Mouse (Mus musculus) embryo, embryonic 10.5 days (tissue): ENCODE results near the gene Tcam1.

Source experiments
- DNase-seq: peaks from one replicate; pipeline ENCODE4 v3.0.0-alpha.2; 2015; ENCODE audit warnings: low spot score

The Tcam1 gene

DNA sequence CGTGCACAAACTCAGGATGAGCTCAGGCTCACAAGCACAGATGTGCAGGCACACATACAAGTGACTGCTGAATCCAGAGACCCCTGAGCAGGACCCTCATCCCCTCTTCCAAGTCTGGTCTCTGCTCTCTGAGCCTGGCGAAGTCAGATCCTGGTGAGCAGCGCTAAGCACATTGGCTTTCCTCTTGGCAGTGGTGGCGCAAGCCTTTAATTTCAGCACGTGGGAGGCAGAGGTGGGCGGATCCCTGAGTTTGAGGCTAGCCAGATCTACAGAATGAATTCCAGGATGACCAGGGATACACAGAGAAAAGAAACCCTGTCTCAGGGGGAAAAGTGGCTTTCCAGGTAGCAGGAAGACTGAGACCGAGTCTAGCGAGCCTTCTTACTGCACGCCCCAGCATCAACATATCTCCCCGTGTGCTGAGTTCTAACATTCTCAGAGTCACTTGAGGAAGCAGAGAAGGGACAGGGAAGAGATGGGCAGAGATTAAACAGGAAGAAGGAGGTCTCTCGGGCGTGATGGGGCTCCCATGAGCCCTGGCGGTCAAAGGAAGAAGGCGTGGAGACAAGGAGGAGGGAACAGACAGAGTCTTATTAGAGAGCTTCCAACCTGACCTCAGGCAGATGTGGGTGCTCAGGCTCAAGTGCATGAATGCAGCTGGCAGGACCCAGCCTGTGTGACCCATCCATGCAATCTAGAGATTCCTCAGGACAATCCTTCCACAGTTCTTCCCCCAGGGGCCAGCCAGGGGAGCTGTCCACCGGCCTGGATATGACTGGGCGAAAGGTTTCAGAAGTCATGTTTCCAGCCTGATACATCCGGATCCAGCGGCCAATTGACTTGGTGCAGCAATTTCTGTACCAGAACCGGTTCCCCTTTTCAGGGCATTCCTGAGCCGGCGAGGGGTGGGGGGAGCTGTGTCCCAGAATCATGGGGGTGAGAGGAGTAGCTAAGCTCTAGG, 42.2 kb downstream of the Tcam1 start:
- DNase-seq = no peak

DNA sequence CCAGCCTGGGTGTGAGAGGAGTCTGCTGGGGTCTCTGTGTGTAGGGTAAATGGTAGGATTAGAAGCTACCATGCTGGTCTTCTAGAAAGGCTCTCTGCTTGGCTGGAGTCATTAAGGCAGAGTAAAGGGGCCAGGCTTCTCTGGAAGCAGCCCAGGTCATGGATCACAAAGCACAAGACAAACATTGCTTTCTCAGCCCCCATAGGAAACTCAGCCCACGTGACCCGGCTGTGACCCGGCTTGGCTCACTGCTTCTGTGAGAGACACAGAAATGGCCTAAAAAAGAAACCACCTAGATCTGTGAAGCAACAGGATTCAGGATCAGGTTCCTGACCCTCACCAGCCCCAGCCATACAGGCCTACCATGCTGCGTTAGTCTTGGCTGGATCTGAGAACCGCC, 48.4 kb downstream of the Tcam1 start:
- DNase-seq = peak; percentile 32

DNA sequence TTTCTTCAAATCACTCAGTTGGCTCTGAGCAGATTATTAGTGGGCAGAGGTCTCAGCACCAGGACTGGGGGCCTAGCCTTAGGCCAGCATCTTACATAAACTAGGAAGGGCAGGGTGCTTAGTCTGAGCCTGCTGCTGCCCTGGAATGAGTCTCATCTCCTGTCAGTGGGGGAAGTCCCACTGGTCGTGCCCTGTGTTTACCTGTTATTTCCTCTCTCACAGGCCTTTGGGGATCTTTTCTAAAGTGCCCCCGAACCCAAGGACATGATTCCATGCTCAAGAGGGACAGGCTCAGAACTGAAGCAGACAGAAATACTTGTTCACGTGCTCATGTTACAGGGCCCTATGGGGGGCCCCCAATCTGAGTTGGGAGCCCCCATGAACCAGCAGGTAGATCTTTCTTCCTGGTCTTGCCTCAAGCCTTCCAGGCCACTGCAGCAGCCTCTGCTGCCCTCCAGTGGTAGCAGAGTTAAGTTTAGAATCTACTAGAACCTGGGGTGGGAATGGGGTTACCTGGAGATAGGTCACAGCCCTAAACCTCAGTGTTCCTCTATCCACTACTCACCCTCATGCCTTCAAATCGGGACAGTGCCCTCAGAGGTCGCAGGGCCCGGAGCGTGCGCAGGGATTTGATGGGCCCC, 49.2 kb downstream of the Tcam1 start:
- DNase-seq = peak; percentile 74

DNA sequence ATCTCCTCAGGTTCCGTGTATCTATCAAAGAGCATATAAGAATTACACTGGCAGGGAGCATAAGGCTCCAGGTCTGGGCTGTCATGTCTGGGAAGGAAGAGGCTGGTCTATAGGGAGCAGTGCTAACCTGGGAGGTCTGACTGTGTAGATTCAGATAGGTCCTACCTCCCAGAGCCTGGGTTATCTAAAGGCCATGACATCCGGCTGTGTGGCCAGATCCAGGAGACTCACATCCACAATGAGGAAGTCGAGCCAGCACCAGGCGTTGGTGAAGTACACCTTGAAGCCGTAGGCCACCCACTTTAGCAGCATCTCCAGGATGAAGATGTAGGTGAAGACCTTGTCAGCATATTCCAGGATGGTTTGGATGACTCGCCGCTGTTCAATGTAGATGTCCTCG, 50.0 kb downstream of the Tcam1 start:
- no peak for DNase-seq

DNA sequence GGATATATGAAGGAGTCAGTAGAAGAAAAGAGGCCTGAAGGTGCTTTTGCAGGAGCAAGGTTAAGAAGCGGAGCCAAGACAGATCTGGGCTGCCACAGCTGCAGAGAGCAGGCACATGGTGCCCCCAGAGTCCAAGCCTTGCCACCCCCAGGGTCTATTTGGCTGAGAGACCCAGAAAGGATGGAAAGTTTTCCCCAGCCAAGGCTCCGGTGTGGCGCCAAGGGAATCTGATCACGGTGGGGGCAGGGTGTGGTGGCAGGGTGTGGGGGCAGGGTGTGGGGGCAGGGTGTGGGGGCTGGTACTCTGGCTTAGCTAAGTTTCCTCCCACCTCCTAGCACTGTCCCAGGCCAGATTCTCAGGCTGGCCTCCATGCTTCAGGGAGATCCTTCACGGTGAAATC, 52.0 kb downstream of the Tcam1 start:
- DNase-seq = no peak

DNA sequence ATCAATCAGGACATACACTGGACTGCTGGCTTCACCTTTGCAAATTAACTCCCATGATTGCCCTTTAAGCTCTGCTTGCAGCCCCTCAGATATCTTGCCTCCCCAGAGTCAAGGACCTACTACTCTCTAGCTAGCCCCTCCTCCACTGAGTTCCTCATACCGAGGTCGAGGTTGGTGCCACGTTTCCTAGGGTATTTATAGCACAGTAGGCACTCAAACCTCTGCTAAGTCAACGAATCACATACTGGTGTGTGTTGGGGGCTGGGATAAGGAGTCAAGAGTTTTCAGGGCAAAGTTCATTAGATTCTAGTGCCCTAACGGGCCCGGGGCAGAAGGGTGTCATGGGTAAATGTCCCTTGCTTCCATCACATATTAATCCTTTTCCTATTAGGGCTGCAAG, 52.7 kb downstream of the Tcam1 start:
- no peak for DNase-seq

DNA sequence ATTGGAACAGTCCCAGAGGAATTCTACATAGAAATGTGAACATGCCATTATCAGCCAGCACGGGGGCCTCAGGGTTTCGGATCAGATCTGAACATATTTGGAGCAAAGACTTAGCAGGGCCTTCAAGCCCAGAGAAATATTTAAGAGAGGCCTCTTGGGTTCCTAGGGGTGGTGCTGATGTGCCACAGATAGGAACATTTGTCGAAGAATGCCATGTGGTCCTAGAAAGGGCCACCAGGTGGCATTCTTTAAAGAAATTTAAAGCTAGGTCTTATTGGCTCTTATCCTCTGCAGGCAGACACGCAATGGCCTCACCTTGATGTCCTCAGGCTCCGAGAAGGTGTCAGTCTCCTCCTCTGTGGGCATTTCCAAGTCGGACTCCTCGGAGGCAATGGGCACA, 53.2 kb downstream of the Tcam1 start:
- peak; percentile 55 for DNase-seq

DNA sequence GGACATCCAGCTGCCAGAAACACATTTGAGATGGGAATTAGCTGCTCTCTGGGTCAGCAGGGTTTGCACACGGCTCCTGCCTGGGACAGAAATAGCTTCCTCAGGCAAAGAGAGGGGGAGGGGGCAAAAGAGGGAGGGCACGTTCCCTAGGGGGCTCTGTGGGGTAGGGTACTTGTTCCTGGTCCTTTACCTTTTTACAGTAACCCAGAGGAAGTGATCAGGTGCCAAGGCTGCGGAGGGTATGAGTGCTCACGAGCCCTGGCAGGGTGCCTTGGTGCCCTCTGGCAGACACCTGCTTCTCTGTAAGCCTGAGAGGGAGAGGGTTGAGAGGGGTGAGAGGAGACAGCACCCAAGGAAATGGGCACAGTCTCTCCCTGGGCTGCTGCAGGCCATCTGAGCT, 56.0 kb downstream of the Tcam1 start:
- DNase-seq = no peak

DNA sequence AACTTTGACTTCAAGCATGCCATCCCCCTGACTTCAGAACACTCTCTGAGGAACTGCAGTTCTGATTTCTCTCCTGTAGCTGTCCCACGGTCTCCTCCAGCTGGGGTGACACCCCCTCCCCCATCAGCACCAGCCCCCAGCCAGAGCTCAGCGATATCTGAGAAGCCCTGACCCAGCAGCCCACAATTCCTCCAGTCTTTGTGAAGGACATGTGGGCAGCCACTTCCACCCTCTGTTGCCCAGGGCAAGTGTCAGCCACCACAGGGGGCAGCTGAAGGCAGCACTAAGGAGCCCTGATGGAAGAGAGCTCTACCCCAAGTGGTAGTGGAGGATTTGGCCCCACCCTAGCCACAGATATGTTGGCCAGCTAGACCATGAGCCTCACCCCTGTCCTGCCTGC, 57.6 kb downstream of the Tcam1 start:
- no peak for DNase-seq

DNA sequence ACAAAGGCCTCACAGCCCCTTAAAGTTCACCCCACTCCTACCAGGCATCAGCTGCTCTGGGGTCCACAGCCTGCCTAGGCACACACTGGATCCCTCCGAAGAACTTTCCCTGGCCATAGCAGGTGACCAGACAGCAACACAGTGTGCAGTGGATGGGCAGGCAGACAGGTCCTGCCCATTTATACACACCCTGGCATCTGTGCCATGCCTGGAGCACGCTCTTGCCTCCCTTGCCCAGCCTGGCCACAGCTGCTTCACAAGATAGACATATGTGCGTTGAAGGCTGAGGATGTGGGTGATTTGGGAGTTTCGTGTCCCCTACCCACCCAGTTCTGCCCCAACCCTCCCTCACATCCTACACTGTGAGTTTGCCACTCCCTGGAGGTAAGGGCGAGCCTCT, 61.6 kb downstream of the Tcam1 start:
- no peak for DNase-seq
